Mouse (Mus musculus): ENCODE measurements at regions not wholly inside any gene's neighbourhood (a gene's known extent, or its start where the extent isn't known, plus 50 kb on each side); places are given as distances from the start of the nearest gene placed in this dataset.
"Not testable (repeated sequence)": the region's sequence is repeated elsewhere in the genome, so short reads cannot be mapped to it uniquely, and the experiment has no call there.

- no peaks in the 10 kb centered on the region for H3K36me3 ChIP-seq (ENCODE audit: control insufficient read depth, insufficient read depth, low read length)
- no peaks in the 10 kb centered on the region for H3K4me1 ChIP-seq (ENCODE audit: control insufficient read depth, insufficient read depth, low read length)
- 56% methylated on average over 4 of the region's 4 CpGs for WGBS
- H3K79me2 ChIP-seq (ENCODE audit: control insufficient read depth, insufficient read depth, low read length) = no peaks in the 10 kb centered on the region
- no peak overlapping the region for H3K9ac ChIP-seq (ENCODE audit: low read depth, low read length)
- H3K4me3 ChIP-seq (ENCODE audit: insufficient read depth, low read depth, low read length) = no peak overlapping the region
- H3K27ac ChIP-seq (replicated peaks; ENCODE audit: insufficient read depth, low read depth, low read length) = no peak overlapping the region
- H3K27me3 ChIP-seq (ENCODE audit: control insufficient read depth, insufficient read depth, low read length) = no peaks in the 10 kb centered on the region
- TF ChIP-seq POLR2A (IDR thresholded peaks at IDR 0.05; ENCODE audit: extremely low read depth, insufficient read depth, low read length) = no peak
- no peak for TF ChIP-seq CTCF (IDR thresholded peaks at IDR 0.05; ENCODE audit: low read depth, low read length)
- no peak for DNase-seq (ENCODE audit: extremely low read depth, low read depth, low spot score)
Measured at GRCm38 (mm10) chr14:71065669-71066068, 466.0 kb upstream of the Fam160b2 start.

DNA sequence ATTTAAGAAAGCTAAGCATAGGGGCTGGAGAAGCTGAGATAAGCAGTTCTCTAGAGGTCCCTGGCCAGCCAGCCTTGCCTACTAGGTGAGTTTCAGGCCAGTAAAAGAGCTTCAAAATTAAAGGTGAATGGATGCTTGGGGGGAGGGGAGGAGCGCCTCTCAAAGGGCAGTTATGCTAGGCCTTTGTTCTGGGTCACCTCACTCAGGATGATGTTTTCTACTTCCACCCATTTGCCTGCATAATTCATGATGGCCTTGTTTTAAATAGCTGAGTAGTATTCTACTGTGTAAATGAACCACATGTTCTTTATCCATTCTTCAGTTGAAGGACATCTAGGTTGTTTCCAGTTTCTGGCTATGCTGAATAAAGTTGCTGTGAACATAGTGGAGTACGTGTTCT, 457.0 kb upstream of the Fam160b2 start:
- Histone ChIP-seq H3K4me3 (ENCODE audit: insufficient read depth, low read depth, low read length) (no peak overlapping the region), H3K9ac (ENCODE audit: low read depth, low read length) (no peak overlapping the region), H3K27ac (replicated peaks; ENCODE audit: insufficient read depth, low read depth, low read length) (no peak overlapping the region), H3K4me1 (ENCODE audit: control insufficient read depth, insufficient read depth, low read length) (no peaks in the 10 kb centered on the region), H3K36me3 (ENCODE audit: control insufficient read depth, insufficient read depth, low read length) (no peaks in the 10 kb centered on the region), H3K27me3 (ENCODE audit: control insufficient read depth, insufficient read depth, low read length) (no peaks in the 10 kb centered on the region), H3K79me2 (ENCODE audit: control insufficient read depth, insufficient read depth, low read length) (no peaks in the 10 kb centered on the region)
- no peak for TF ChIP-seq POLR2A (IDR thresholded peaks at IDR 0.05; ENCODE audit: extremely low read depth, insufficient read depth, low read length)
- TF ChIP-seq CTCF (IDR thresholded peaks at IDR 0.05; ENCODE audit: low read depth, low read length) = no peak
- no peak for DNase-seq (ENCODE audit: extremely low read depth, low read depth, low spot score)
- WGBS = 88% methylated on average over 2 of the region's 2 CpGs

GRCm38 (mm10) chr14:71055480-71055879, 455.8 kb upstream of the Fam160b2 start:
- H3K27me3 ChIP-seq (ENCODE audit: control insufficient read depth, insufficient read depth, low read length) = no peaks in the 10 kb centered on the region
- TF ChIP-seq CTCF (IDR thresholded peaks at IDR 0.05; ENCODE audit: low read depth, low read length) = no peak
- no peak for TF ChIP-seq POLR2A (IDR thresholded peaks at IDR 0.05; ENCODE audit: extremely low read depth, insufficient read depth, low read length)
- no peak for DNase-seq (ENCODE audit: extremely low read depth, low read depth, low spot score)
- no peak overlapping the region for H3K9ac ChIP-seq (ENCODE audit: low read depth, low read length)
- H3K36me3 ChIP-seq (ENCODE audit: control insufficient read depth, insufficient read depth, low read length) = no peaks in the 10 kb centered on the region
- 90% methylated on average over 2 of the region's 2 CpGs for WGBS
- H3K4me1 ChIP-seq (ENCODE audit: control insufficient read depth, insufficient read depth, low read length) = no peaks in the 10 kb centered on the region
- H3K27ac ChIP-seq (replicated peaks; ENCODE audit: insufficient read depth, low read depth, low read length) = no peak overlapping the region
- H3K79me2 ChIP-seq (ENCODE audit: control insufficient read depth, insufficient read depth, low read length) = no peaks in the 10 kb centered on the region
- no peak overlapping the region for H3K4me3 ChIP-seq (ENCODE audit: insufficient read depth, low read depth, low read length)

DNA sequence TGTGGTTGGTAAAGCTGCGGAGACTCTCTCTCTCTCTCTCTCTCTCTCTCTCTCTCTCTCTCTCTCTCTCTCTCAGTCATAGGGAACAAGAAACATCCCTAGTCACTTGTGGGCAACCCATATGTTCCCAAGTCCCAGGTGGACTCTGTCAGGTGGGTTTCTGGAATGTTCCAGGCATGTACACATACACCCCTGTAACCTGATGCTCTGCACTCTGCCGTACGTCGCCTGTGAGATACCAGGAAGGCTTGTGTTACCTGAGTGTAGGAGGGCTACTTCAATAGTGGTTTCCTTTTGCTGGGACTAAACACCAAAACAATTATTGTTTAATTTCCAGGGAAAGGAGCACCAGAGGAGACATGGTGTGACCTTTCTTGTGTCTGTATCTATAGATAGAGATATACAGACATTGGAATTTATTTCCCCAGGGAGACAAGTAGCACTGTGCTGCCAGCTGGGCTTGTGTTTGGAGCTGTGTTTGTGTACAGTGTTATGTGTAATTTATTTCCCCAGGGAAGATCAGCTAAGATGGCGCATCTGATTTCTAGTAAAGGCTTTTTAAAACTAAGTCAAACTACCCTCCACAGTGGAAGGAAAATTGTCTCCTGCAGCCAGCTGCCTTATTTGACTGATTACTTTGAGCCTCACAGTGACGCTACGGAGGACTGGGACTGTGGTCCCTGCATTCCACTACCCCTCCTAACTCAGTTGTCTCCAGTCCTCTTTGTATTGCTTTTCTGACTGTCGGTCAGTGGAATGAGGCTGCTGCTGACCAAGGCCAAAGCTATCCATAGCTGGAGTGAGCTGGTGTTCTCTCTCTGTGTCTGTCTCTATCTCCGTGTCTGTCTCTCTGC, 454.4 kb upstream of the Fam160b2 start:
- H3K4me1 ChIP-seq (ENCODE audit: control insufficient read depth, insufficient read depth, low read length) = no peaks in the 10 kb centered on the region
- WGBS = 56% methylated on average over 9 of the region's 9 CpGs

GRCm38 (mm10) chr14:71047096-71047495, 447.5 kb upstream of the Fam160b2 start:
- Histone ChIP-seq H3K9ac (ENCODE audit: low read depth, low read length) (no peak overlapping the region), H3K27ac (replicated peaks; ENCODE audit: insufficient read depth, low read depth, low read length) (no peak overlapping the region), H3K27me3 (ENCODE audit: control insufficient read depth, insufficient read depth, low read length) (no peaks in the 10 kb centered on the region), H3K4me3 (ENCODE audit: insufficient read depth, low read depth, low read length) (no peak overlapping the region), H3K79me2 (ENCODE audit: control insufficient read depth, insufficient read depth, low read length) (no peaks in the 10 kb centered on the region), H3K36me3 (ENCODE audit: control insufficient read depth, insufficient read depth, low read length) (no peaks in the 10 kb centered on the region), H3K4me1 (ENCODE audit: control insufficient read depth, insufficient read depth, low read length) (no peaks in the 10 kb centered on the region)
- WGBS = 61% methylated on average over 3 of the region's 3 CpGs
- DNase-seq (ENCODE audit: extremely low read depth, low read depth, low spot score) = no peak
- TF ChIP-seq POLR2A (IDR thresholded peaks at IDR 0.05; ENCODE audit: extremely low read depth, insufficient read depth, low read length) (no peak), CTCF (IDR thresholded peaks at IDR 0.05; ENCODE audit: low read depth, low read length) (no peak)

More for the DNA sequence above, 454.4 kb upstream of the Fam160b2 start:
- H3K27ac ChIP-seq (replicated peaks; ENCODE audit: insufficient read depth, low read depth, low read length) = no peak overlapping the region
- no peaks in the 10 kb centered on the region for H3K27me3 ChIP-seq (ENCODE audit: control insufficient read depth, insufficient read depth, low read length)
- DNase-seq (ENCODE audit: extremely low read depth, low read depth, low spot score) = no peak
- no peak overlapping the region for H3K9ac ChIP-seq (ENCODE audit: low read depth, low read length)
- no peak overlapping the region for H3K4me3 ChIP-seq (ENCODE audit: insufficient read depth, low read depth, low read length)
- H3K36me3 ChIP-seq (ENCODE audit: control insufficient read depth, insufficient read depth, low read length) = no peaks in the 10 kb centered on the region
- no peaks in the 10 kb centered on the region for H3K79me2 ChIP-seq (ENCODE audit: control insufficient read depth, insufficient read depth, low read length)
- TF ChIP-seq CTCF (IDR thresholded peaks at IDR 0.05; ENCODE audit: low read depth, low read length) = no peak
- no peak for TF ChIP-seq POLR2A (IDR thresholded peaks at IDR 0.05; ENCODE audit: extremely low read depth, insufficient read depth, low read length)

GRCm38 (mm10) chr14:71043879-71044770, 444.5 kb upstream of the Fam160b2 start:
- DNase-seq (ENCODE audit: extremely low read depth, low read depth, low spot score); H3K79me2 ChIP-seq (ENCODE audit: control insufficient read depth, insufficient read depth, low read length); H3K4me1 ChIP-seq (ENCODE audit: control insufficient read depth, insufficient read depth, low read length); H3K27me3 ChIP-seq (ENCODE audit: control insufficient read depth, insufficient read depth, low read length); H3K9ac ChIP-seq (ENCODE audit: low read depth, low read length); H3K27ac ChIP-seq (replicated peaks; ENCODE audit: insufficient read depth, low read depth, low read length); H3K4me3 ChIP-seq (ENCODE audit: insufficient read depth, low read depth, low read length); H3K36me3 ChIP-seq (ENCODE audit: control insufficient read depth, insufficient read depth, low read length): not testable (repeated sequence)
- WGBS = 38% methylated on average over 11 of the region's 13 CpGs
